Mouse (Mus musculus) natural killer cell, adult 2 months (primary cell): Measurements from ENCODE around the gene Vmn2r61.

Source experiments
- DNase-seq, 2 experiments: peaks; one replicate each; pipeline ENCODE4 v3.0.0; 2022; ENCODE audit warnings: low spot score in 2 of 2

The Vmn2r61 gene

GRCm38 (mm10) chr7:42259753-42260152, at the start of gene Vmn2r61:
TSS of gene Vmn2r61 (plus strand) at chr7:42260053.
- no peak for DNase-seq
